Mouse (Mus musculus): ENCODE results near the gene Galnt12.

Gene Galnt12

GRCm38 (mm10) chr4:47161103-47161755 is 69.5 kb downstream of the Galnt12 start:
- no peak for DNase-seq

GRCm38 (mm10) chr4:47161756-47162587 is 70.3 kb downstream of the Galnt12 start:
- no peak for DNase-seq

GRCm38 (mm10) chr4:47172314-47172713 is 80.6 kb downstream of the Galnt12 start:
- DNase-seq = no peak

All from cerebellum, postnatal 36 days (tissue).